Mouse (Mus musculus) monocyte, adult 5-6 weeks (primary cell): ENCODE measurements around the gene Lyve1. TPM values are rescaled to one million over a fixed set of nuclear protein-coding genes. Genes with fewer than 3 reads are reported as not detected.
A peak's percentile ranks its signal among the peaks of the same experiment; 100 is the strongest.

Source experiments
- ATAC-seq: fragments of 153-309, 156-312 bp; replicated peaks from 2 replicates; pipeline ENCODE4 v1.8.0; 2017; ENCODE audit warnings: mild to moderate bottlenecking; ENCODE audit not compliant: low TSS enrichment, insufficient number of reproducible peaks, severe bottlenecking, poor library complexity, low FRiP score
- total RNA-seq: library from RNA; stranded (forward); fragments of 200-1000, 200-491, 200-594 nt; gene quantifications from 3 replicates; pipeline ENCODE4 v1.2.3, GENCODE M21; 2017

Lyve1 gene
- total RNA-seq, 1 experiment from 2014 or later, result not detected

DNA sequence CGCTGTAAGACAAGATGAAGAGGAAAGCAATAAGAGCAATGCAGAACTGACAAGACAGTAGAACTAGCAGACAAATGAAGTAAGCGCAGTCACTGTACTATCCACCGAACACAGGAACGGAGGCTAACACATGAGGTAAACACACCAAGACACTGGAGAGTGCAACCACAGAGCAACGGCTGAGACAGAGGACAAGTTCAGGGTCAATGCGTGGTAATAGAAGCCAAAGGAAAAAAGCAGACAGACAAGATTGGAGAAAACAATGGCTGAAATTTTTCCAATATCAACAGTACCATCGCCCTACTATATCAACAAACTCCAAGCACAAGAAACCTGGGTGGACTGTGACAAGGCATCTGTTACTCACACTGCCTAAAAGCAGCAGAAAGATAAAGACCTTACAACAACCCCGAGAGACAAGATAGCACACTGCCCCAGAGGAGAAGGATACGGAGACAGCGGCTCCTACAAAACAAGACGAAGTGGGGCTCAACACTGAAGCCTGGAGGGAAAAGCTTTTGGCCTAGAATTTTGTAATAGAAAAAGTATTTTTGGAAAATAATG lies 44.2 kb downstream of the Lyve1 start:
- no peak for ATAC-seq

DNA sequence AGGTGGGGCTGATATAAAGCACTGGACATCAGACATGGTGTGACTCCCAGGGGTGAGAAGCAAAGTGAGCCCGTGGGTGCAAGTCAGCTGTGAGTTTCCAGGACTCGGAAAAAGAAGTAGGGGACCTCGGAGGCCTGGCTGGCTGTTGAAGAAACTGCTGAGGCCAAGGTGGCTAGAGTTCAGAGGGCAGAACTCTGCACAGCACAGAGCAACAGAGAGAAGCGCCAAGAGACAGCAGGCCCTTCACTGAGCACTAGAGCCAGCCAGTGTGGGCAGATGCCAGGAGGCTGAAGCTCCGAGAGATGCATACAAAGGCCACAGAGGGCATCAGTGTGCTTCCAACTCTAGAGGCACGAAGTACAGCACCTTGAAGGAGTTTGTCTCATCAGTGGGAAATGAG lies 44.8 kb downstream of the Lyve1 start:
- ATAC-seq, result no peak

- peak; percentile 63 for ATAC-seq
Observed at GRCm38 (mm10) chr7:110816037-110816436, 47.0 kb downstream of the Lyve1 start.

DNA sequence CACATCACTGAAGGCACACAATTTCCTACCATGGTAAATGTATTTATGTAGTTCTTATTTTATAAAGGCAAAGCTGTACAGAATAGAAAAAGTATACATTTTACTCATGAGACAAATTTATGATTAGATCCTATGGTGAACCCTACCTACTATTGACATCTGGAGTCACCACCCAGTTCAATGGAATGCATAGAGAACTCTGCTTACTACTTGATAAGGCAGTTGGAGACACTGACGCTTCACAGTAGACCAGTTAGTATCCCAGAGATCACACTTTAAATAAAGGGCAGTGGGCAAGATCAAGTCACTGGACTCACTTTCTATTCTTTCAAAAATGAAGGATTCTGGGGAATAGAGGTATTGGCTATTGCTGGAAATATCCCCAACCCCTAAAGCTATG lies 49.1 kb downstream of the Lyve1 start:
- ATAC-seq, result no peak

DNA sequence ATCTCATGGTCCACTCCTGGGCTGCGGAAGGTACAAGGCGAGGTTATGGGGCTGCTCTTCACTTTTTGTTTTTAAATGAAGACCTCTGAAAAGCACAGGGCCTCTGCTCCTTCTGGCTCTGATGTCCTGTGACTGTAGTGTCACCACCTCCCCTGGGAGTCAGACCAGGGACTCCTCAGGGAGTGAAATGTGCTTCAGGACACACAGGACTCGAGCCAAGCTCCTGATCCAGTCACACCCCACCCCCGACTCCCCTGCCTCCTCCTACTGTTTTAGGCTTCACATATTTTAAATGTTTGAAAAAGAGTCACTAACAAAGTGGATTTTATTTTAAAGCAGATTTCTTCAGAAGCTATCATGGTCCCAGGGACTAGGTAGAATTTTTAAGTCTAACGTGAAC lies 51.5 kb downstream of the Lyve1 start:
- ATAC-seq, result no peak

DNA sequence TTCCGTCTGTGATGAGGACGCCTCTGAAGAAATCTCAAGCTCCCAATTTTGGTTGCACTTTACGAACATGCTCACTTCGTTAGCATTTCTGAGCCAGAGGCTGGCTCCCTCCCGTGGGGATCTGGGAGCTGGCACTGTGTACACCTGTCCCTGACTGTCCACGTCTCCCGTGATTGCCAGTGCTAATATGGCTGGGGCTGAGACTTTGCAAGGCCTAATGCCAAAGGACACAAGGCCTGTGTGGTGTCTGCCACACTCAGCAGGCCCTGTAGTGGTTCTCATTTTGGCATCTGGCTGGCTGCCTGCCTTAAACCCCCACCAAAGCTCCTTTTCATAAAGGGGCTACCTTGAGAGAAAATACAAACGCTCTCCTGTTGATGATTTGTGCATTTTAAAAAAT lies 52.0 kb downstream of the Lyve1 start:
- no peak for ATAC-seq

DNA sequence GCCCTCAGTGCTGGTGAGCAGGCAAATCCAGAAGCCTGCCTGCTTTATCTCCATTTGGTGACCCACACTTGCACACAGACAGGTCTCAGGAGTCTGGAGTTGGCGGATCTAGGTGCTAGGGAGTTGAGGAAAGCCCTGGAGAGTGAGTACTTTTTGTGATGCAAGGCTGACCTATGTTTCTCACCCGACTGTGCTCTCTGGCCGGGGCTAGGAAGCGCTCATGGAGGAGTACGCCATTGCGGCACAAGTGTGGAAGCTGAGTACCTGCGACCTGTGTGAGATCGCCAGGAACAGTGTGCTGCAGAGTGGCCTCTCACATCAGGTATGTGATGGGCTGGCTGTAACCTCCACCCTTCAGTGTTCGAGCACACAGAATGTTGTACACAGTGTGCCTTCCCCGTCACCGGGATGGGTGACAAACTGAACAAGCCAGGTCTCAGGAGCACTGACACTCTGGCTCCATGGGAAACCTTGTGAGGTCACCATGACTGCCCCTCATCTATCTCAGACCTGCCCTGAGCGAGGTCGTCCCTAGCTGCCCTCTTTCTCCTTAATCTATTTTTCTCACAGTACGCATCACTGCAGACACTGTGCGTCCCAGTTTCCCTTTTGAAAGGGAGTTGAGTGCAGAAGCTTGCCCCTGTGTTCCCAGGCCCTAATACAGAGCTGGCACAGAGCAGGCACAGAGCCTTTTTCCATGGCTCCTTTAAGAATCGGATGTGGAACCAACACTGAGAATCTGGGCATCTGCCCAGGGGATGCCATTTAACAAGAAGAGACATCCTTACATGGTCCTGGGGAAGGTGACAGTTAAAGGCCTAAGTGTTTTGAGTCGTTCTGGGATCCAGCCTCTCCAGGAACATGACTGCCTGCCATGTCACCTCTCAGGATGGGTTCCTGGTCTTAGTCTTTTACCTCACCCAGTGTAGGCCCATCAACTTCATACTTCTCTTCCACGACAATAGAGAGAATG lies 53.2 kb downstream of the Lyve1 start:
- ATAC-seq, result no peak

DNA sequence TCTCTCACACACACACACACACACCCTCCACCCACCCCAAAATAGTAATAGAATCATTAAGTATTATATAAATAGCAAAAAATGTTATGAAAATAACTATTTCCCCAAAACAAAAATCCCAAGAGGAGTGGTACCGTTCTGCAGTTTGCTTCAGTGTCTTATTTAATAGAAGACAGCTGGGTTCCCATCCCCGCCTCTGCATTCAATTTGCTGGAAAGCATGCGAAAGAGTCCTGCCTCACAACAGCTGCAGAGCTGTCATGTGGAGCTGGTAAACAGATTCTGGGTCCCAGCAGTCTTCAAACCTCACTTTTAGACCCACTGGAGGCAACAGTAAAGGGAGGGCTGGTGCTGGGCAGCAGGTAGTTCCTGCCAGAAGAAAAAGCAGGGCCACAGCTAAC lies 54.1 kb downstream of the Lyve1 start:
- ATAC-seq, result no peak

GRCm38 (mm10) chr7:110807460-110808030 lies 55.5 kb downstream of the Lyve1 start:
- no peak for ATAC-seq

GRCm38 (mm10) chr7:110804266-110804665 lies 58.8 kb downstream of the Lyve1 start:
- no peak for ATAC-seq

- no peak for ATAC-seq
Observed at GRCm38 (mm10) chr7:110803131-110803530, 59.9 kb downstream of the Lyve1 start.

GRCm38 (mm10) chr7:110801028-110801427 lies 62.0 kb downstream of the Lyve1 start:
- 0 out of 2 replicates have a peak, but pooled peaks have one; percentile 37 for ATAC-seq

Other genes with a start within 250 kb of the Lyve1 start
- gene Sbf2, start 248.3 kb downstream of the Lyve1 start, total RNA-seq, result 2.6 to 9.9 TPM (median 5.3 TPM) in 3 replicates
- not detected in 3 replicates for gene Adm, start 235.6 kb downstream of the Lyve1 start, total RNA-seq
- 13.4 to 25.6 TPM (median 13.7 TPM) in 3 replicates for gene Ampd3, start 95.0 kb downstream of the Lyve1 start, total RNA-seq
- gene Rnf141, start 18.8 kb downstream of the Lyve1 start, total RNA-seq, result 19.8 to 50.6 TPM (median 21.2 TPM) in 3 replicates
- 0.19 to 10.2 TPM (median 1.1 TPM) in 3 replicates for gene Mrvi1, start 119.2 kb upstream of the Lyve1 start, total RNA-seq
- 45.3 to 55.4 TPM (median 55.0 TPM) in 3 replicates for gene Ctr9, start 165.7 kb upstream of the Lyve1 start, total RNA-seq
- 604 to 1,278 TPM (median 709 TPM) in 3 replicates for gene Eif4g2, start 219.8 kb upstream of the Lyve1 start, total RNA-seq